Mouse (Mus musculus) myocyte (in vitro differentiated cells): ENCODE measurements around the gene Foxo3. TPM values are rescaled to one million over a fixed set of nuclear protein-coding genes. Genes with fewer than 3 reads are reported as not detected.
A peak's percentile ranks its signal among the peaks of the same experiment; 100 is the strongest.

Experiments
- H3K27me3 ChIP-seq: one replicate; pipeline ENCODE4 v1.6.1; 2011; ENCODE audit not compliant: control insufficient read depth, insufficient read depth, insufficient read length
- H3K36me3 ChIP-seq: one replicate; pipeline ENCODE4 v1.6.1; 2011; ENCODE audit not compliant: control insufficient read depth, insufficient read depth
- H3K4me2 ChIP-seq: one replicate; pipeline ENCODE4 v1.6.1; 2011; ENCODE audit warnings: low read depth, control low read depth
- H3K4me3 ChIP-seq: one replicate; pipeline ENCODE4 v1.5.1; 2011; ENCODE audit warnings: mild to moderate bottlenecking, control low read depth, moderate library complexity
- H3K79me2 ChIP-seq: one replicate; pipeline ENCODE4 v1.6.1; 2011; ENCODE audit not compliant: control insufficient read depth, insufficient read depth
- H3ac ChIP-seq: one replicate; pipeline ENCODE4 v1.6.1; 2011; ENCODE audit not compliant: control insufficient read depth, insufficient read length
- CEBPB ChIP-seq: IDR thresholded peaks from 2 replicates; pipeline ENCODE4 v1.6.1; 2011; ENCODE audit warnings: mild to moderate bottlenecking, moderate library complexity; ENCODE audit not compliant: poor library complexity, insufficient read depth, severe bottlenecking
- E2F4 ChIP-seq: IDR thresholded peaks from one replicate; pipeline ENCODE4 v1.6.1; 2011; ENCODE audit warnings: mild to moderate bottlenecking, control low read depth, moderate library complexity; ENCODE audit not compliant: insufficient read depth
- MAX ChIP-seq: IDR thresholded peaks from one replicate; pipeline ENCODE4 v1.6.1; 2011; ENCODE audit warnings: low read depth, mild to moderate bottlenecking, control low read depth
- MYOD1 ChIP-seq, 3 experiments: IDR thresholded peaks; one replicate each; pipeline ENCODE4 v1.6.1; 2011; ENCODE audit warnings: control low read depth in 2 of 3, low read depth in 2 of 3, mild to moderate bottlenecking in 2 of 3, moderate library complexity in 1 of 3; ENCODE audit not compliant: insufficient read length in 2 of 3, control insufficient read depth in 1 of 3
- MYOG ChIP-seq, 3 experiments: IDR thresholded peaks; one replicate each; pipeline ENCODE4 v1.6.1; 2011; ENCODE audit warnings: control low read depth in 2 of 3, low read depth in 2 of 3, mild to moderate bottlenecking in 2 of 3; ENCODE audit not compliant: insufficient read length in 2 of 3, control insufficient read depth in 1 of 3, insufficient read depth in 1 of 3
- POLR2A ChIP-seq: IDR thresholded peaks from one replicate; pipeline ENCODE4 v1.6.1; 2011; ENCODE audit warnings: low read depth, mild to moderate bottlenecking, control low read depth, moderate library complexity; ENCODE audit not compliant: insufficient read length
- POLR2AphosphoS2 ChIP-seq: IDR thresholded peaks from one replicate; pipeline ENCODE4 v1.6.1; 2011; ENCODE audit warnings: low read depth, control low read depth; ENCODE audit not compliant: insufficient read length
- REST ChIP-seq: IDR thresholded peaks from one replicate; pipeline ENCODE4 v1.6.1; 2011; ENCODE audit warnings: mild to moderate bottlenecking, control low read depth, moderate library complexity; ENCODE audit not compliant: insufficient read depth, insufficient read length
- SRF ChIP-seq: IDR thresholded peaks from one replicate; pipeline ENCODE4 v1.6.1; 2011; ENCODE audit warnings: low read depth; ENCODE audit not compliant: control insufficient read depth, insufficient read length
- TCF12 ChIP-seq: IDR thresholded peaks from one replicate; pipeline ENCODE4 v1.6.1; 2011; ENCODE audit warnings: mild to moderate bottlenecking, control low read depth; ENCODE audit not compliant: poor library complexity, insufficient read depth, severe bottlenecking
- TCF3 ChIP-seq: IDR thresholded peaks from one replicate; pipeline ENCODE4 v1.6.1; 2011; ENCODE audit warnings: low read depth, control low read depth; ENCODE audit not compliant: insufficient read length
- USF1 ChIP-seq: IDR thresholded peaks from one replicate; pipeline ENCODE4 v1.6.1; 2011; ENCODE audit warnings: low read depth, mild to moderate bottlenecking, control low read depth, moderate library complexity
- polyA plus RNA-seq: library from polyadenylated mRNA; unstranded; fragments of >200 nt; fragmentation: generic; extraction: Trizol; gene quantifications from one replicate; pipeline ENCODE4 v1.2.1, GENCODE M21; 2012; ENCODE audit warnings: missing spikeins

Foxo3 gene
- polyA plus RNA-seq, 1 experiment: 11.2 TPM

GRCm38 (mm10) chr10:42246483-42246882 is 30.1 kb downstream of the Foxo3 start:
- Histone ChIP-seq H3K36me3 (no peaks in the 10 kb centered on the region), H3K79me2 (peaks cover 7% of the 10 kb centered on the region), H3K4me3 (no peak overlapping the region), H3K4me2 (no peak overlapping the region), H3ac (no peak overlapping the region), H3K27me3 (no peaks in the 10 kb centered on the region)
- TF ChIP-seq TCF12: no peak
- TF ChIP-seq MAX: no peak

GRCm38 (mm10) chr10:42245636-42246035 is 30.9 kb downstream of the Foxo3 start:
- H3K36me3 ChIP-seq: no peaks in the 10 kb centered on the region
- no peak overlapping the region for H3K4me3 ChIP-seq
- peaks cover 7% of the 10 kb centered on the region for H3K79me2 ChIP-seq
- H3K27me3 ChIP-seq: no peaks in the 10 kb centered on the region
- no peak overlapping the region for H3ac ChIP-seq
- TF ChIP-seq MYOD1 (IDR thresholded peaks at IDR 0.05; ENCODE audit: control insufficient read depth in 1 of 3, insufficient read length in 2 of 3, low read depth in 2 of 3) (no peak), MYOG (IDR thresholded peaks at IDR 0.05; ENCODE audit: control insufficient read depth in 1 of 3, insufficient read depth in 1 of 3, insufficient read length in 2 of 3, low read depth in 2 of 3) (no peak), POLR2AphosphoS2 (no peak), USF1 (no peak), POLR2A (no peak), CEBPB (no peak), E2F4 (no peak), TCF3 (no peak), REST (no peak), MAX (no peak), SRF (no peak), TCF12 (no peak)
- H3K4me2 ChIP-seq: no peak overlapping the region

- Histone ChIP-seq H3ac (no peak overlapping the region), H3K4me2 (no peak overlapping the region), H3K36me3 (no peaks in the 10 kb centered on the region), H3K79me2 (peaks cover 10% of the 10 kb centered on the region), H3K4me3 (no peak overlapping the region), H3K27me3 (no peaks in the 10 kb centered on the region)
- TF ChIP-seq POLR2A (no peak), SRF (no peak), TCF3 (no peak), E2F4 (no peak), TCF12 (no peak), POLR2AphosphoS2 (no peak), CEBPB (no peak), MYOG (IDR thresholded peaks at IDR 0.05; ENCODE audit: control insufficient read depth in 1 of 3, insufficient read depth in 1 of 3, insufficient read length in 2 of 3, low read depth in 2 of 3) (no peak), USF1 (no peak)
Observed at GRCm38 (mm10) chr10:42245256-42245601, 31.3 kb downstream of the Foxo3 start.

- H3K36me3 ChIP-seq: no peaks in the 10 kb centered on the region
- H3K4me2 ChIP-seq: no peak overlapping the region
- H3ac ChIP-seq: no peak overlapping the region
- H3K4me3 ChIP-seq: no peak overlapping the region
- H3K27me3 ChIP-seq: no peaks in the 10 kb centered on the region
- TF ChIP-seq E2F4: no peak
- TF ChIP-seq POLR2A: no peak
- peak in 1 of 3 experiments; percentile 30 for TF ChIP-seq MYOD1 (IDR thresholded peaks at IDR 0.05; ENCODE audit: control insufficient read depth in 1 of 3, insufficient read length in 2 of 3, low read depth in 2 of 3)
- TF ChIP-seq MYOG (IDR thresholded peaks at IDR 0.05; ENCODE audit: control insufficient read depth in 1 of 3, insufficient read depth in 1 of 3, insufficient read length in 2 of 3, low read depth in 2 of 3): peak in 1 of 3 experiments; percentile 41
- peaks cover 10% of the 10 kb centered on the region for H3K79me2 ChIP-seq
Observed at GRCm38 (mm10) chr10:42244420-42245255, 31.9 kb downstream of the Foxo3 start.

GRCm38 (mm10) chr10:42243925-42244324 is 32.6 kb downstream of the Foxo3 start:
- Histone ChIP-seq H3K4me3 (no peak overlapping the region), H3K36me3 (no peaks in the 10 kb centered on the region), H3ac (no peak overlapping the region), H3K4me2 (no peak overlapping the region), H3K79me2 (peaks cover 10% of the 10 kb centered on the region), H3K27me3 (no peaks in the 10 kb centered on the region)
- TF ChIP-seq MYOG (IDR thresholded peaks at IDR 0.05; ENCODE audit: control insufficient read depth in 1 of 3, insufficient read depth in 1 of 3, insufficient read length in 2 of 3, low read depth in 2 of 3) (no peak), USF1 (no peak), TCF3 (no peak), POLR2AphosphoS2 (no peak), TCF12 (no peak), MYOD1 (IDR thresholded peaks at IDR 0.05; ENCODE audit: control insufficient read depth in 1 of 3, insufficient read length in 2 of 3, low read depth in 2 of 3) (no peak), CEBPB (no peak), SRF (no peak), POLR2A (no peak), E2F4 (no peak), MAX (no peak), REST (no peak)

- TF ChIP-seq REST (no peak), POLR2A (no peak), E2F4 (no peak), TCF12 (no peak), POLR2AphosphoS2 (no peak), TCF3 (no peak)
Observed at GRCm38 (mm10) chr10:42242484-42242883, 34.1 kb downstream of the Foxo3 start.

More at GRCm38 (mm10) chr10:42242484-42242883, 34.1 kb downstream of the Foxo3 start:
- no peaks in the 10 kb centered on the region for H3K36me3 ChIP-seq
- H3ac ChIP-seq: no peak overlapping the region
- H3K4me3 ChIP-seq: no peak overlapping the region
- H3K4me2 ChIP-seq: no peak overlapping the region
- H3K27me3 ChIP-seq: no peaks in the 10 kb centered on the region
- peaks cover 10% of the 10 kb centered on the region for H3K79me2 ChIP-seq
